Mouse (Mus musculus): ENCODE results near the gene Naga. TPM values are rescaled to one million over a fixed set of nuclear protein-coding genes. Genes with fewer than 3 reads are reported as not detected.

Naga gene
- polyA plus RNA-seq, 1 experiment from 2014 or later, result 26.1 TPM

GRCm38 (mm10) chr15:82348258-82348998 lies 9.7 kb upstream of the Naga start:
- H3K27ac ChIP-seq (ENCODE audit: low read length), result no peak overlapping the region
- 92% methylated on average over 8 of the region's 8 CpGs for WGBS
- H3K4me2 ChIP-seq (ENCODE audit: low read length), result no peak overlapping the region
- no peaks in the 10 kb centered on the region for H3K9me3 ChIP-seq (ENCODE audit: control insufficient read depth, low read length)
- no peak for ATAC-seq
- peaks cover 22% of the 10 kb centered on the region for H3K36me3 ChIP-seq (ENCODE audit: control insufficient read depth, insufficient read depth)
- H3K4me1 ChIP-seq (replicated peaks; ENCODE audit: control insufficient read depth, insufficient read depth, low read length), result peaks cover 22% of the 10 kb centered on the region
- no peak overlapping the region for H3K9ac ChIP-seq (replicated peaks; ENCODE audit: low read depth, low read length)
- no peak overlapping the region for H3K4me3 ChIP-seq (replicated peaks; ENCODE audit: low read length)
- H3K27me3 ChIP-seq (replicated peaks; ENCODE audit: control insufficient read depth, insufficient read depth, low read length), result no peaks in the 10 kb centered on the region

- Histone ChIP-seq H3K4me3 (replicated peaks; ENCODE audit: low read length) (no peak overlapping the region), H3K9ac (replicated peaks; ENCODE audit: low read depth, low read length) (no peak overlapping the region), H3K27me3 (replicated peaks; ENCODE audit: control insufficient read depth, insufficient read depth, low read length) (no peaks in the 10 kb centered on the region), H3K4me1 (replicated peaks; ENCODE audit: control insufficient read depth, insufficient read depth, low read length) (peaks cover 16% of the 10 kb centered on the region), H3K27ac (ENCODE audit: low read length) (no peak overlapping the region), H3K36me3 (ENCODE audit: control insufficient read depth, insufficient read depth) (peaks cover 22% of the 10 kb centered on the region), H3K4me2 (ENCODE audit: low read length) (no peak overlapping the region), H3K9me3 (ENCODE audit: control insufficient read depth, low read length) (no peaks in the 10 kb centered on the region)
- ATAC-seq, result no peak
- 94% methylated on average over 12 of the region's 12 CpGs for WGBS
Observed at GRCm38 (mm10) chr15:82347852-82348251, 9.1 kb upstream of the Naga start.

- ATAC-seq, result no peak
- 84% methylated on average over 4 of the region's 4 CpGs for WGBS
- H3K36me3 ChIP-seq (ENCODE audit: control insufficient read depth, insufficient read depth), result peaks cover 22% of the 10 kb centered on the region
- peaks cover 14% of the 10 kb centered on the region for H3K4me1 ChIP-seq (replicated peaks; ENCODE audit: control insufficient read depth, insufficient read depth, low read length)
- H3K9me3 ChIP-seq (ENCODE audit: control insufficient read depth, low read length), result no peaks in the 10 kb centered on the region
- no peaks in the 10 kb centered on the region for H3K27me3 ChIP-seq (replicated peaks; ENCODE audit: control insufficient read depth, insufficient read depth, low read length)
- no peak overlapping the region for H3K27ac ChIP-seq (ENCODE audit: low read length)
- H3K9ac ChIP-seq (replicated peaks; ENCODE audit: low read depth, low read length), result peak overlapping the region; percentile 86
- peak overlapping the region; percentile 76 for H3K4me3 ChIP-seq (replicated peaks; ENCODE audit: low read length)
- peak overlapping the region; percentile 96 for H3K4me2 ChIP-seq (ENCODE audit: low read length)
Observed at GRCm38 (mm10) chr15:82347303-82347676, 8.6 kb upstream of the Naga start.

DNA sequence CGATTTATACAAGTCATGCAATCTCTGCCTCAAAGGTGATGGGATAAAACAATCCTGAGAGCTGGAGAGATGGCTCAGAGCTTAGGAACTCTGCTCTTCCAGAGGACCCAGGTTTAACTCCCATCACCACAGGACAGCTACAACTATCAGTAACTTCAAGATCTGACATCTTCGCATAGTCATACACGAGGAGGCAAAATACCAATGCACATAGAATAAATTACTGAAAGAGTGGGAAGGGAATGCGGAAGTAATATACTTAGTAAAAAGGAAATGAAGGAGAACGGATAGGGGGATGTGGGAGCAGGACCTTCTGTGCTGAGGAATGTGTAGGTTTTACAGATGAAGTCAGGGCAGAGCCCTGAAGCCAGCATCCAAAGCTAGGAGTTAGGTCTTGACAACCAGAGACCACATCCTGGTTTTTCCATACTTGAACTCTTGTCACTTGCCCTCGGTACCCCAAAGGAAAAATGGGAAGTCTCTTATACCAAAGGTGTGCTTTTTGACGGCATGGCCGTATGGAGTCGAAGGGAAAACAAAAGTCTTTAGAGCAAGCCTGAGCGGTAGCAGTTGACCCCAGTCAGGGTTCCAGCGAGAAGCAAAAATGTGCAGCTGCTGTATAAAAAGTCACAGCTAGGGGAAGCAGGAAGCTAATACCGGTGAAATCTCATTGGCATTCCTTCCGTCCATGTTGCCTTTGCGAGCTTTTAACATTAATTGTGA lies 8.0 kb upstream of the Naga start:
- 61% methylated on average over 14 of the region's 14 CpGs for WGBS
- Histone ChIP-seq H3K4me1 (replicated peaks; ENCODE audit: control insufficient read depth, insufficient read depth, low read length) (peaks cover 11% of the 10 kb centered on the region), H3K4me3 (replicated peaks; ENCODE audit: low read length) (peak overlapping the region; percentile 76), H3K9ac (replicated peaks; ENCODE audit: low read depth, low read length) (peak overlapping the region; percentile 86), H3K27me3 (replicated peaks; ENCODE audit: control insufficient read depth, insufficient read depth, low read length) (no peaks in the 10 kb centered on the region), H3K36me3 (ENCODE audit: control insufficient read depth, insufficient read depth) (peaks cover 22% of the 10 kb centered on the region), H3K9me3 (ENCODE audit: control insufficient read depth, low read length) (no peaks in the 10 kb centered on the region), H3K4me2 (ENCODE audit: low read length) (peak overlapping the region; percentile 96), H3K27ac (ENCODE audit: low read length) (peak overlapping the region; percentile 61)
- ATAC-seq, result no peak

- under 1% methylated on average over 50 of the region's 51 CpGs for WGBS
- H3K9ac ChIP-seq (replicated peaks; ENCODE audit: low read depth, low read length), result peak overlapping the region; percentile 86
- H3K27me3 ChIP-seq (replicated peaks; ENCODE audit: control insufficient read depth, insufficient read depth, low read length), result no peaks in the 10 kb centered on the region; the same call in 1 of the 2 replicates
- peak; percentile 98 for ATAC-seq
- H3K9me3 ChIP-seq (ENCODE audit: control insufficient read depth, low read length), result no peaks in the 10 kb centered on the region
- peaks cover 14% of the 10 kb centered on the region for H3K4me1 ChIP-seq (replicated peaks; ENCODE audit: control insufficient read depth, insufficient read depth, low read length)
- peak overlapping the region; percentile 88 for H3K27ac ChIP-seq (ENCODE audit: low read length)
- peak overlapping the region; percentile 76 for H3K4me3 ChIP-seq (replicated peaks; ENCODE audit: low read length)
- H3K4me2 ChIP-seq (ENCODE audit: low read length), result peak overlapping the region; percentile 96
- H3K36me3 ChIP-seq (ENCODE audit: control insufficient read depth, insufficient read depth), result peaks cover 21% of the 10 kb centered on the region
Observed at GRCm38 (mm10) chr15:82345820-82346470, 7.2 kb upstream of the Naga start.

DNA sequence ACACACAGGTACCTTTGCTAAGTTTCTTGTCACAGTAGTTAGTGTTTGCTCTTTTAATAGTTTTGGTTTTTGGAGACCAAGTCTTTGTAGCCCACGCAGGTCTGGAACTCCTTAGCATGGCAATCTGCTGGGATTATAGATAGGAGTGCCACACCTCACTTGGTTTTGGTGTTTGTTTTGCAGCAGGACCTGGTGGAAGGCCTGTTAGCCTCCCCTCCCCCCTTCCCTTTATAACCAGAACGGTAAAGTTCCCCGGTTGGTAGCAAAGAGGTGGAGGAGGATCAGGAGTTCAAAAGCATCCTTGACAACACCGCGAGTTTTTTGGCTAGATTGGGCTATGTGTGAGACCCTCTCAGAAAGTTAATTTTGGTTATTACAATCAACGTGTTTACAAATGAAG lies 6.2 kb upstream of the Naga start:
- Histone ChIP-seq H3K36me3 (ENCODE audit: control insufficient read depth, insufficient read depth) (peaks cover 14% of the 10 kb centered on the region), H3K27ac (ENCODE audit: low read length) (no peak overlapping the region), H3K9me3 (ENCODE audit: control insufficient read depth, low read length) (no peaks in the 10 kb centered on the region), H3K9ac (replicated peaks; ENCODE audit: low read depth, low read length) (no peak overlapping the region), H3K4me1 (replicated peaks; ENCODE audit: control insufficient read depth, insufficient read depth, low read length) (peaks cover 16% of the 10 kb centered on the region), H3K4me2 (ENCODE audit: low read length) (no peak overlapping the region), H3K4me3 (replicated peaks; ENCODE audit: low read length) (no peak overlapping the region), H3K27me3 (replicated peaks; ENCODE audit: control insufficient read depth, insufficient read depth, low read length) (peaks cover 7% of the 10 kb centered on the region)
- ATAC-seq, result no peak
- 90% methylated on average over 6 of the region's 6 CpGs for WGBS

GRCm38 (mm10) chr15:82343368-82344287 lies 4.9 kb upstream of the Naga start:
- ATAC-seq, result no peak
- H3K4me2 ChIP-seq (ENCODE audit: low read length), result no peak overlapping the region
- H3K4me3 ChIP-seq (replicated peaks; ENCODE audit: low read length), result no peak overlapping the region
- no peaks in the 10 kb centered on the region for H3K9me3 ChIP-seq (ENCODE audit: control insufficient read depth, low read length)
- H3K36me3 ChIP-seq (ENCODE audit: control insufficient read depth, insufficient read depth), result 0 out of 2 replicates have a peak, but pooled peaks cover 3% of the 10 kb centered on the region
- H3K27me3 ChIP-seq (replicated peaks; ENCODE audit: control insufficient read depth, insufficient read depth, low read length), result peaks cover 7% of the 10 kb centered on the region
- H3K9ac ChIP-seq (replicated peaks; ENCODE audit: low read depth, low read length), result no peak overlapping the region
- 91% methylated on average over 27 of the region's 27 CpGs for WGBS
- H3K27ac ChIP-seq (ENCODE audit: low read length), result no peak overlapping the region
- H3K4me1 ChIP-seq (replicated peaks; ENCODE audit: control insufficient read depth, insufficient read depth, low read length), result peaks cover 19% of the 10 kb centered on the region

DNA sequence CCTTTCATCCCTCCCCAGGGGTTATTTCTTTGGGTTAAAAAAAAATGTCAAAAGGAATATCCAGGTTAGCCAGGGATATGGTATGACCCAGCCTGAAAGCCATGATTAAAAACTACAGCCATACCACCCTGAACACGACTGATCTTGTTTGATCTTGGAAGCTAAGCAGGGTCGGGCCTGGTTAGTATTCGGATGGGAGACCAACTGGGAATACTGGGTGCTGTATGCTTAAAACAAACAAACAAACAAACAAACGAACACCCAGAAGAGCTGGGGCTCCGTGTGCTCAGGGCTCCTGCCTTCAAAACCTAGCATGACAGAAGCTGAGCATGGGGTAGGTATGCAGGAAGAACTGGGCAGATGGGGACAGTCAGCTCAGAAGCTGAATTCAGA lies 3.8 kb upstream of the Naga start:
- WGBS, result 75% methylated on average over 5 of the region's 5 CpGs
- peaks cover 7% of the 10 kb centered on the region for H3K27me3 ChIP-seq (replicated peaks; ENCODE audit: control insufficient read depth, insufficient read depth, low read length)

More for the DNA sequence above, 3.8 kb upstream of the Naga start:
- peaks cover 27% of the 10 kb centered on the region for H3K4me1 ChIP-seq (replicated peaks; ENCODE audit: control insufficient read depth, insufficient read depth, low read length)
- H3K9ac ChIP-seq (replicated peaks; ENCODE audit: low read depth, low read length), result no peak overlapping the region
- no peaks in the 10 kb centered on the region for H3K9me3 ChIP-seq (ENCODE audit: control insufficient read depth, low read length)
- no peaks in the 10 kb centered on the region for H3K36me3 ChIP-seq (ENCODE audit: control insufficient read depth, insufficient read depth)
- H3K27ac ChIP-seq (ENCODE audit: low read length), result no peak overlapping the region
- H3K4me3 ChIP-seq (replicated peaks; ENCODE audit: low read length), result no peak overlapping the region
- no peak for ATAC-seq
- no peak overlapping the region for H3K4me2 ChIP-seq (ENCODE audit: low read length)

All from forebrain, embryonic 16.5 days (tissue).